Mouse (Mus musculus) heart, postnatal 0 days (tissue): ENCODE results near the gene 1600002K03Rik.

Experiments
- CTCF ChIP-seq: IDR thresholded peaks from 2 replicates; pipeline ENCODE4 v1.5.1; 2016; ENCODE audit warnings: antibody characterized with exemption, control low read depth, low read depth
- EP300 ChIP-seq: IDR thresholded peaks from 2 replicates; pipeline ENCODE4 v1.6.1; 2016; ENCODE audit warnings: antibody characterized with exemption, low read depth

- TF ChIP-seq CTCF = no peak
- TF ChIP-seq EP300 = no peak
Measured at GRCm38 (mm10) chr10:80144159-80144558, 28.6 kb upstream of the 1600002K03Rik start.
